Mouse (Mus musculus): ENCODE data around the gene Gm7073.
A peak's percentile ranks its signal among the peaks of the same experiment; 100 is the strongest.

Gm7073 gene

DNA sequence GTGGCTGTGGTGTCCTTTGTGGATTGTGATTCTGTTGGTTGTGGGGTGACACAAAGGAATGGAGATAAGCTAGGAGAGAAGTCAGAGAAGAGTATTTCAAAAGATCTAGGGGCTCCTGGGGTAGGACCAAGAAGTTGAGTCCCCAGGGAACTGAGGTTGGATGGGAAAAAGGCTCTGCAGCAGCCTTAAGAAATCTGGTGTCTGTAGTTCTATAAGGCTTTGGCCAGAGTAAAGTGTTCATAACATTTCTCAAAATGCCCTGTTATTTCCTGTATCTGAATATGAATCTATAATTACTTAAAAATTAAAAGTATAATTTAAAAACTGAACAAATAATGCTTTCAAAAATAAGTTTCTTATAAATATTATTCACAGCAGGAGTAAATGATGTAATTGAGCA, at the start of gene Gm7073:
Gene Gm7073 (minus strand): TSS at position 101 of the 400 bp plus-strand sequence.
- no peak for DNase-seq

- DNase-seq: no peak
Observed at GRCm38 (mm10) chrX:60570539-60570938, 31.5 kb upstream of the Gm7073 start.

DNA sequence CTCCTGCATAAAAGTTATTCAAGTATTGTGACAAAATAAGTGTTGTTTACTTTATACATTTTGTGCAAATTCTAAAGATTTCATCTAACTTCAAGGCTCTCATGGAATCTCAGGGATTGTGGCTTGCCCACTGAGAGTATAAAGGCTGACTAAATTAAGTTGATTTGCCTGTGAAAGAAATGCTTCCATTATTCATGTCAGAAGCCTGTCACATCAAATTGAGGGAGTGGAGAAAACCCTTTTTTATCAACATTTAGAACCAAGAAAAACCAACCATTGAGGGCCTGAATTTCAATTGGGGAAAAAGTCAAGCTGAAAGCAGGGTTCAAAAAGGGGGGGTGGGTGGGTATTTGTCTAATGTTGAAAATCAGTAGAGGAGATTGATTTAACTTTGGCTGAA, 30.0 kb upstream of the Gm7073 start:
- DNase-seq: no peak

- DNase-seq: no peak
Observed at GRCm38 (mm10) chrX:60555242-60555641, 16.2 kb upstream of the Gm7073 start.

- DNase-seq: peak; percentile 58
Observed at GRCm38 (mm10) chrX:60547444-60548304, 8.6 kb upstream of the Gm7073 start.

GRCm38 (mm10) chrX:60547098-60547443, 8.0 kb upstream of the Gm7073 start:
- DNase-seq: no peak

- DNase-seq: no peak
Observed at GRCm38 (mm10) chrX:60545906-60546305, 6.9 kb upstream of the Gm7073 start.

DNA sequence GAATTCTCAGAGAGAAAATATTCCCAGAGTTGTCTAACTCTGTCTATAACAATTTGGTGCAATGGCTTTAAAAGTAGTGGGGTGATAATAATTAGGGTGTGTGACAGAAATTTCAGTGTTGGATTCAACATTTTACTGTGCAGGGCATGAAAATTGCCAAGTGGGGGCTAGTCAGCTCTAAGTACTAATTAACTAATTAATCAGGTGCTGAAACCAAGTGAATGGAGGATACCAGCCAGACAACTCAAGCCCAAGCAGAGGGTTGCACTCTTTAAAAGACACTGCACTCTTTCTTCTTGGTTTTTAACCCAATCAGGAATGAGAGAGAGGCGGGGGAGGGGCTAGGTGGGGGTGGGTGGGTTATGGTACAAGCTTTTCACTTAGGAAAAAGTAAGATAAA, 6.4 kb upstream of the Gm7073 start:
- DNase-seq: no peak

GRCm38 (mm10) chrX:60544098-60544497, 5.0 kb upstream of the Gm7073 start:
- no peak for DNase-seq

- no peak for DNase-seq
Observed at GRCm38 (mm10) chrX:60542901-60543300, 3.9 kb upstream of the Gm7073 start.

- DNase-seq: peak; percentile 30
Observed at GRCm38 (mm10) chrX:60503995-60504394, 35.1 kb downstream of the Gm7073 start.

GRCm38 (mm10) chrX:60497750-60498149, 41.3 kb downstream of the Gm7073 start:
- DNase-seq: no peak

- no peak for DNase-seq
Observed at GRCm38 (mm10) chrX:60495308-60495707, 43.7 kb downstream of the Gm7073 start.

DNA sequence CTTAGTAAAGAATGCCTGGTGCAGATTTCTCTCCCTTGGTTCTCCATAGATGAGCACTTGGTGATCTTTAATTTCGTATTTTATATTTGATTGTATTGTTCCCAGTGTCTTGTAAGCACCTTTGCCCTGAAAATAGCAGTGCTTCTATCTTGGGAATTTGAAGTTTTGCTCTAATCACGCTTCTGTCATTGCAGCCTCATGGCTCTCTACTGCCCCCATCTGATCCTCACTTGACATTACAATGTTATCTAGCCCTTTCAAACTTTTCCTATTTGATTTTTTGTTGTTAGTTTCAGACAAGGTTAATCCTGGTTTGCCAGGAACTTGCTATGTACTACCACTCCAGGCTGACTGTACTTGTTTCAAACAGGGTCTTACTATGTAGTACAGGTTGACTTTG, 75.3 kb downstream of the Gm7073 start:
- DNase-seq: peak; percentile 5

GRCm38 (mm10) chrX:60414563-60415111, 124.4 kb downstream of the Gm7073 start:
- no peak for DNase-seq

DNA sequence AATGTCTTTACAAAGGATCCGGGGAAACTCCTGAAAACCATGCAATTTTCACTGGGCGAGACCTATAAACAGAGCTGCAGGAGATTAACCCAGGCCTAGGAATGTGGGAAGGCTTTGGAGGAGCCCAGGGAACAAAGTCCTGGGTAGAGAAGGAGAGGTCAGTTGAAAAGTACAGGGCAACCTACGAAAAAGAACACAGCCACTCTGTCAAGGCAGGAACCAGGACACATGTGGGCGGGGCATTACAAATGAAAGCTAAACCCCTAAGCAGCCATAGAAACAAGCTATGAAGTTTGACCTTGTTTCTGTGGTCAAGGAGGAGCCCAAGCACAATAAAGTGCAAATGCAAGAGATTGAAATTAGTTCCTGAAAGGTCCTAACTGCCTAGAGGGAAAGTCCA, 133.4 kb downstream of the Gm7073 start:
- DNase-seq: peak; percentile 21

- peak; percentile 92 for DNase-seq
Observed at GRCm38 (mm10) chrX:60404668-60405044, 134.4 kb downstream of the Gm7073 start.

GRCm38 (mm10) chrX:60403764-60404667, 135.0 kb downstream of the Gm7073 start:
- DNase-seq: peak; percentile 82

DNA sequence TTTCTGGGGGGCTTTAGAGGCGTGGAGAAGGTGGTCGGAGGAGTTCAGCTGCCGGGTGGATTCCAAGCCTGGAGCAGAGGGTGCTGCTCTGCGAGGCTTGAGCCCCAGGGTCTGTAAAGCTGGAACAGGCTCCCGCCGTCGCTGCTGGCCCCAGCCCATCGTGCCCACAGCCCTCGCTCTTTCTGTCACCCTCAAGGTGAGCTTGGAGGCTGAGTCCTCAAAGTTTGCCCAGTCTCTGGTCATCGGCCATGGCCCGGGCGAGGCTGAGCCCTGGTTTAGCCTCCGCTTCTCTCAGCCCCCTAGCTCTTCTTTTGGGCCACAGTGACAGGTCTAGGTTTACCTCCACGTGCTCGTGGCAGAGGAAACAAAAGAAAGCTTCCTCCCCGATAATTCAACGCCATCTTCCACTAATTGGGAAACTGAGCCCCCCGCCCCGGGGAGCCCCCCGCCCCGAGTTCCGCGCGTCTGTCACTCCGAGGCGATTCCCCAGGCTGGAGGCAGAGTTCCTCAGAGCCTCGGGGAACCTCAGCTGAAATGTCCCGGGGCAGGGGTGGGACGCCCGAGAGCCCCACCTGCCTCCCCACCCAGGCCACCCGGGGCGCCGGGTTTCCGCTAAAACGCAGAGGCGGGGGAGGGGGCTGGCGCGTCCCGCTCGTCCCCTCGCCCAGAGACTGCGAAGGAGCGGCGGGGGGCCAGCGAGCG, 135.8 kb downstream of the Gm7073 start:
- peak; percentile 13 for DNase-seq

DNA sequence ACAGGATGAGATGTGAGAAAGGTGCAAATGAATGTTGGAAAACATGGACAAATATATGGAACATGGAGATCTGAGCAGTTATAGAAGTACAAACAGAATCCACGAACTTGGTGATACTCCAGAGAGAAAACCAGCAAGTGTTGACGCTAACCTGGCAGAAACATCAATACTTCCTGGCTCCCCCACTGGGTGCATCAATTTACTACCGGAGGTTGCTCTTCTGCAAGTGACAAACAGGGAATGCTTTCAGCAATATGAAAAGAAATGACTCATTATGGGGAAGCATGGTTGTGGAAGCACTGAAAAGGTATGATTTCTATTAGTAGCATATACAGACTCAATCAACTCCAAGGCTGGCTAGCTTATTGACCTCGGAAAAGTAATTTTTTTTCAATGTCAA, 144.8 kb downstream of the Gm7073 start:
- DNase-seq: no peak

GRCm38 (mm10) chrX:60386852-60387251, 152.2 kb downstream of the Gm7073 start:
- DNase-seq: no peak

All from kidney, postnatal 10 days (tissue).